28 mouse cellular contexts compared by ENCODE assay signal in genomic region chrX:161990171-161990570, GRCm38 (mm10).
DNase-seq lines count a peak whose midpoint lies in the region; ATAC-seq lines count a peak whose summit lies in the region.
"Had no signal": no experiment of that assay in that cellular context is flagged by ENCODE, and none has a peak within 500 bp of the region (broad histone marks: within the 10 kb centered on the region; RNA-seq: fewer than 3 reads in every experiment).

No protein-coding gene starts in this region.

- ATAC-seq in kidney, embryonic 14.5 days (ENCODE audit: low FRiP score, low TSS enrichment) = no peak
- no peak for ATAC-seq in intestine, embryonic 16.5 days
- ATAC-seq: forebrain, embryonic 15.5 days; hindbrain, embryonic 16.5 days; intestine, embryonic 15.5 days had no signal

- H3K9me3 ChIP-seq in kidney, embryonic 14.5 days (ENCODE audit: control insufficient read depth, low read length) = no peaks in the 10 kb centered on the region
- no peaks in the 10 kb centered on the region for H3K9me3 ChIP-seq in intestine, embryonic 16.5 days (ENCODE audit: control insufficient read depth, low read length)
- H3K9me3 ChIP-seq: embryonic facial prominence, embryonic 13.5 days; forebrain, embryonic 10.5 days; forebrain, embryonic 15.5 days; G1E; heart, embryonic 13.5 days; hindbrain, embryonic 10.5 days; intestine, embryonic 15.5 days; limb, embryonic 12.5 days; liver, embryonic 15.5 days had no signal

- peak; percentile 12 for DNase-seq in adrenal gland, postnatal 10 days
- no peak for DNase-seq in adrenal gland, adult (ENCODE audit: inconsistent age in 2 of 2, low spot score in 1 of 2)
- DNase-seq in kidney, adult 11 months = peak; percentile 40
- DNase-seq in testis, postnatal 10 days (ENCODE audit: low spot score) = peak; percentile 36
- no peak for DNase-seq in testis, postnatal 14 days (ENCODE audit: low spot score)
- DNase-seq in gastrocnemius, adult 8-10 months (ENCODE audit: low spot score in 2 of 2) = no peak
- DNase-seq: adrenal gland, postnatal 14 days; cerebellum, adult 9-10 months; gastrocnemius, adult 2 months; heart, adult 2 months; layer of hippocampus, adult 9-11 months; lung, embryonic 14.5 days; lung, postnatal 14 days; midbrain, embryonic 14.5 days; right cerebral cortex, postnatal 25 days; spleen, adult 18-20 months had no signal

- H3K9ac ChIP-seq in kidney, embryonic 14.5 days (ENCODE audit: low read depth, low read length) = no peak overlapping the region
- no peak overlapping the region for H3K9ac ChIP-seq in intestine, embryonic 16.5 days (ENCODE audit: low read depth, low read length)
- H3K9ac ChIP-seq: embryonic facial prominence, embryonic 13.5 days; forebrain, embryonic 15.5 days; heart, embryonic 13.5 days; intestine, embryonic 15.5 days; limb, embryonic 12.5 days; liver, embryonic 15.5 days; lung, embryonic 14.5 days had no signal

- H3K27ac ChIP-seq in kidney, embryonic 14.5 days (ENCODE audit: low read depth, low read length) = no peak overlapping the region
- no peak overlapping the region for H3K27ac ChIP-seq in intestine, embryonic 16.5 days (ENCODE audit: low read length)
- H3K27ac ChIP-seq: embryonic facial prominence, embryonic 13.5 days; forebrain, embryonic 10.5 days; forebrain, embryonic 15.5 days; gastrocnemius, adult 2 months; heart, adult 2 months; heart, embryonic 13.5 days; hindbrain, embryonic 10.5 days; intestine, embryonic 15.5 days; limb, embryonic 12.5 days; liver, embryonic 15.5 days had no signal

- H3K4me3 ChIP-seq in kidney, embryonic 14.5 days (ENCODE audit: low read length) = no peak overlapping the region
- no peak overlapping the region for H3K4me3 ChIP-seq in intestine, embryonic 16.5 days (ENCODE audit: low read length)
- H3K4me3 ChIP-seq: embryonic facial prominence, embryonic 13.5 days; forebrain, embryonic 10.5 days; forebrain, embryonic 15.5 days; gastrocnemius, adult 2 months; heart, adult 2 months; heart, embryonic 13.5 days; hindbrain, embryonic 10.5 days; intestine, embryonic 15.5 days; limb, embryonic 12.5 days; liver, embryonic 15.5 days had no signal

- no peaks in the 10 kb centered on the region for H3K4me1 ChIP-seq in kidney, embryonic 14.5 days (ENCODE audit: control insufficient read depth, insufficient read depth, low read length)
- H3K4me1 ChIP-seq in intestine, embryonic 16.5 days (ENCODE audit: control insufficient read depth, insufficient read depth, low read length) = no peaks in the 10 kb centered on the region
- H3K4me1 ChIP-seq: forebrain, embryonic 15.5 days; intestine, embryonic 15.5 days; limb, embryonic 12.5 days; liver, embryonic 15.5 days had no signal

- no peak overlapping the region for H3K4me2 ChIP-seq in kidney, embryonic 14.5 days (replicated peaks; ENCODE audit: low read depth, low read length)
- H3K4me2 ChIP-seq in intestine, embryonic 16.5 days (ENCODE audit: low read depth, low read length) = no peak overlapping the region
- H3K4me2 ChIP-seq: embryonic facial prominence, embryonic 13.5 days; forebrain, embryonic 15.5 days; heart, embryonic 13.5 days; intestine, embryonic 15.5 days; limb, embryonic 12.5 days; liver, embryonic 15.5 days; lung, embryonic 14.5 days had no signal

- H3K27me3 ChIP-seq in kidney, embryonic 14.5 days (ENCODE audit: control insufficient read depth, insufficient read depth, low read length) = peaks cover 7% of the 10 kb centered on the region; the same call in 1 of the 2 replicates
- peaks cover 15% of the 10 kb centered on the region; the same call in 1 of the 2 replicates for H3K27me3 ChIP-seq in intestine, embryonic 16.5 days (replicated peaks; ENCODE audit: control insufficient read depth, insufficient read depth, low read length)
- H3K27me3 ChIP-seq: forebrain, embryonic 15.5 days; intestine, embryonic 15.5 days had no signal

- H3K36me3 ChIP-seq in kidney, embryonic 14.5 days (ENCODE audit: control insufficient read depth, insufficient read depth, low read length) = no peaks in the 10 kb centered on the region
- H3K36me3 ChIP-seq in intestine, embryonic 16.5 days (ENCODE audit: control insufficient read depth, insufficient read depth, low read length) = no peaks in the 10 kb centered on the region
- H3K36me3 ChIP-seq: embryonic facial prominence, embryonic 13.5 days; forebrain, embryonic 10.5 days; forebrain, embryonic 15.5 days; G1E; heart, embryonic 13.5 days; hindbrain, embryonic 10.5 days; intestine, embryonic 15.5 days; limb, embryonic 12.5 days; liver, embryonic 15.5 days had no signal

- 80% methylated on average over 1 of the region's 1 CpGs for WGBS in kidney, embryonic 14.5 days
- 88% methylated on average over 1 of the region's 1 CpGs for WGBS in intestine, embryonic 16.5 days

Comparison
In these comparisons a context has a peak if more than half of its experiments do, and no peak if none do; other contexts are left out.
1. DNase-seq: peak in adrenal gland, postnatal 10 days (single experiment), kidney, adult 11 months (single experiment) and testis, postnatal 10 days (single experiment); none in adrenal gland, adult (0 of 2), testis, postnatal 14 days (single experiment) and gastrocnemius, adult 8-10 months (0 of 2).